Mouse (Mus musculus): ENCODE measurements around the gene Npas3.
"Not testable (repeated sequence)": the region's sequence is repeated elsewhere in the genome, so short reads cannot be mapped to it uniquely, and the experiment has no call there.

Npas3 gene

DNA sequence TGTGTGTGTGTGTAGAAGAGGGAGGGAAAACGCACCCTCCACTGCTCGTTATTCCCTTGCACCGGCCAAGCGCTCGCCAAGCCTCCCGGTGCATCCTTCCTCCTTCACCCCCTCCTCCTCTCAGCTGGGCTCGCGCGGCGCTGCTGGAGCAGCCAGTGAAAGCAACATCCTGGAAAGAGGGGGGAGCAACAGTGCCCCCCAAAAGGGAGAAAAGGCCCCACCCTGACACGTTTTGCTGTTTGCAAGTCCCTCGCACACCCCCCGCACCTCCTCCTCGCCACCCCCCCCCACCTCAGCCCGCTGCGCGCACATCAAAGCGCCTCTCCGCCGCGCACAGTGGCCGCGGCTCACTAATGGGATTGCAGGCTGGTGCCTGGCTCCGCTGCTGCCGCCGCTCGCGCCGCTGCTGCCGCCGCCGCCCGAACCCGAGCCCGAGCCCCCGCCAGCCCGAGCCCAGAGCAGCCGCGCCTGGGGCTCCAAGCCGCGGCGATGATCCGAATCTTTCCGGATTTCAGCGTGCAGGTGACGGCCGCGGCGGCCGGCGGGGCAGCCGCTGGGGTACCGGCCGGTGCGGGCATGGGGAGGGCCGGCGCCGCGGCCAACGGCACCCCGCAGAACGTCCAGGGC, at the start of gene Npas3:
TSS of gene Npas3 (plus strand) at position 577 of the 627 bp plus-strand sequence.
- DNase-seq (ENCODE audit: low spot score in 2 of 2) = no peak

DNA sequence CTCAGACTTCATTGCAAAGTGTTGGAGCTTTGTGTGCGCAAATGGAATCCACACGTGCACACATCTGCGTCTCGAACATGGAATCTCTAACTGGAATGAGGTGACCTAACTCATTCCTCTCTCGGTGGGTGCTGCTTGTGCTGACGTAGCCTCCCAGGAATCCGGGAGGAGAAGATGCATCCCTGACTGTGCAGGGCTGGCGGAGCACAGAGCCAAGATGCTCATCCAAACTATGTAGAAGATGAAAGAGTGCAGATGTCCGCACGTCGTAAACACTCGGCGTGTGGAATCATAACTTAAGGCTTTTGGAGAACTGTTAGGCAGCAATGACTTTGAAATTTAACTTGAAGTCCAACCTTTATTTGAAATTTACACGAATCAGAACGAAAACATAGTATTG, 31.3 kb upstream of the Npas3 start:
- no peak for DNase-seq (ENCODE audit: low spot score in 2 of 2)

DNA sequence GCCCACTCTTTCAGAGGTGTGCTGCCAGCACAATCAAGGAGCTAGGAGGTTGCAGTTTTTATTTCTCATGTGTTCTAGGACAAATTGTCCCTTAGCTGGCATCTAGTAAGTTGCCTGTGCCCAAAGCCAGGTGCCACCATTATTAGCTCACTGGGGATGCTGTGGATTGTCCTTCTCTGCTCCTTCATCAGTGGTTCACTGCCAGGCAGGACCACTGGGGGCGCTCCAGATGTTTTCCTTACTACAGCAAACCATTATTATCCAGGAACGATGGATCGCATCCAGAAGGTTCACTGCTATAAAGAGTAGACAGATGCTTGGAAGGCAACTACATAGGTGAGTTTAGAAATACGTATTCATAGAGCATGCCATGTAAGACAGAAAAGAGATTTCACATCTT, 25.7 kb upstream of the Npas3 start:
- no peak for DNase-seq (ENCODE audit: low spot score in 2 of 2)

DNA sequence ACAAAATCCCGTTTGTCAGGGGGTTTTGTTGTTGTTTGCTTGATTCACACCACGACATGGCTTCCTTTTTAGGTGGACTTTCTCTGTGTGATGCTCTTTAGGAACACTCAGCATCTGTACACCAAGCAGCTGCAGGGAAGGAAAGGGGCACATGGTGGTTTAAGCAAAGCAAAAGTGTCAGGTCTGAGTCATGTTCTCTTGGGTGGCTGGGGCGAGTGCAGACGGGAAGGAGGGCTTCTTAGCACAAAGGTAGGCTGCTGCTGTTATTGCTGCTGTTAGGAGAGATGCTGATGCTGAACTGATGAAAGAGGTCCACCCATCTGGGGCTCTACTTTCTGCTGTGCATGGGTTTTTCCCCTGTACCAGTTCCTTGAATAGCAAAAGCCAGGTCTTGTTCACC, 21.1 kb upstream of the Npas3 start:
- DNase-seq (ENCODE audit: low spot score in 2 of 2) = no peak

DNA sequence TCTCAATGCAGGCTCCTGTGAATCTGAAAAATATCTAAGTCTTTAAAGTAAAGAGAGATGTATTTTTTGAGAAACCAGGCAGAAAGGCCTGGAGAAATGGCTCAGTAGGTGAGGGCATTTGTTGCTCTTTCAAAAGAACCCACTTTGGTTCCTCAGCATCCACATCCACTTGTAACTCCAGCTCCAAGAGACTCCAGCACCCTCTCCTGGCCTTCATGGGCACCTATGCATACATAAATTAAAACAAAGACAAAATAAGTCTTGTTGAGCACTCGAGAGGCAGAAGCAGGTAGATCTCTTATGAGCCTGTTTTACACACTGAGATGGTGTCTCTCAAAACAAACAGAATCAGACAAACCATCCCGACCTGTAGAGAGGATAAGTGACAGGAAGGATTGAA, 19.1 kb upstream of the Npas3 start:
- DNase-seq (ENCODE audit: low spot score in 2 of 2) = no peak

DNA sequence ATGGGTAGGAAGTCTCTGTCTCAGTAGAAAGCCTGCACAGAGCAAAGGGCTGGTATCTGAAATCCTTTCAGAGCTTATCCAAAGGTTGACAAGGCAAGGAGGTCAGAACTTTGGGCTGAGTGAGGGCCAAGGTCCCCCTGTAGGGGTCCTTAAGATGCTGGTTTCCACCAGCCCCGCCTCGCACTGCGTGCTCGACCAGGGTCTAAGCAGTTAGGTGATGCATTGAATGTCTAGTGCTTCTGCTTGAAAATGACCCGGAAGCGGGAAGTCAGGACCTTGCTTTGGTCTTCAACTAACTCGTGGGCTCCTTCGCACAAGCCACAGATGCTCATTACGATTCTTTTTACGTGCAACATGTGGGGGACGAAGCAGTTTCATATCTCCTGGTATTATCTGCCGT, 2.3 kb upstream of the Npas3 start:
- DNase-seq (ENCODE audit: low spot score in 2 of 2) = no peak

- no peak for DNase-seq (ENCODE audit: low spot score in 2 of 2)
Measured at GRCm38 (mm10) chr12:53246581-53247490, 1.6 kb upstream of the Npas3 start.

- no peak for DNase-seq (ENCODE audit: low spot score in 2 of 2)
Measured at GRCm38 (mm10) chr12:53247491-53248035, 914 bp upstream of the Npas3 start.

- no peak for DNase-seq (ENCODE audit: low spot score in 2 of 2)
Measured at GRCm38 (mm10) chr12:53248796-53249195, 319 bp downstream of the Npas3 start.

- no peak for DNase-seq (ENCODE audit: low spot score in 2 of 2)
Measured at GRCm38 (mm10) chr12:53251701-53252181, 3.3 kb downstream of the Npas3 start.

GRCm38 (mm10) chr12:53252213-53252571, 3.7 kb downstream of the Npas3 start:
- DNase-seq (ENCODE audit: low spot score in 2 of 2) = no peak

DNA sequence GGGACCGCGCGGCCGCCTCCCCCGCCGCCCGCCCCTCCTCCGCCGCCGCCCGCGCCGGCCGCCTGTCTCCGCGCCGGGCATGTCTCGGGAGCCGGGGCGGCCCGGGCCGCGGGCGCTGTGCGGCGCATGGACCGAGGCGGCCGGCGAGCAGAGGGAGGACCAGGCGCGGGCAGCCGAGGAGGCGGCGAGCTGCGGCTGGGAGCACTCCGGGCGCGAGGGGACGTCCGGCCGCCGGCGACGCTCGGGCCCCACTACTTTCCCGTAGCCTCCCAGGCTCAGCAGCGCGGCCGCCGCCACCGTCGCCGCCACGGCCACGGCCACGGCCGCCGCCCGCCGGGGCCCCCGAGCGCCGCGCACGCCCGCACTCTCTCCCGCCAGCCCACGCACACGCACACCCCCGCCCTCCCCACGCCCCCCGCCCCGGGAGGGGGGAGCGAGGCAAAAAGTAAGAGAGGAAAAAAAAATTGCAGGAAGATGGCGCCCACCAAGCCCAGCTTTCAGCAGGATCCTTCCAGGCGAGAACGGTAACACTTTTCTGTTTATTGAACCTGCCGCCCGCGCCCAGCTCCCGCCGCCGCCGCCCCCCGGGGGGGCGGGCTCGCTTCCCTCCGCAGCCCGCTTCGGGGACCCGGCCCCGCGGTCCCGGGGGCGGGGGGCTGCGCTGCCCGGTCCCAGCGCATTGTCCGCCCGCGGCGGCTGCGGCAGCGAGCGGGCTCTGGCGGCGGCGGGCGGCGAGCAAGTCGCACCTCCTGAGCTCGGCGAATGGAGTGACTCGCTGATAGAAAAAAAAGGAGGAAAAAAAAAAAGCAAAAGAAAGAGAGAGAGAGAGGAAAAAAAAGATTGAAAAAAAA, 4.3 kb downstream of the Npas3 start:
- DNase-seq (ENCODE audit: low spot score in 2 of 2) = no peak

- no peak for DNase-seq (ENCODE audit: low spot score in 2 of 2)
Measured at GRCm38 (mm10) chr12:53253461-53254159, 5.1 kb downstream of the Npas3 start.

GRCm38 (mm10) chr12:53254160-53254480, 5.6 kb downstream of the Npas3 start:
- no peak for DNase-seq (ENCODE audit: low spot score in 2 of 2)

DNA sequence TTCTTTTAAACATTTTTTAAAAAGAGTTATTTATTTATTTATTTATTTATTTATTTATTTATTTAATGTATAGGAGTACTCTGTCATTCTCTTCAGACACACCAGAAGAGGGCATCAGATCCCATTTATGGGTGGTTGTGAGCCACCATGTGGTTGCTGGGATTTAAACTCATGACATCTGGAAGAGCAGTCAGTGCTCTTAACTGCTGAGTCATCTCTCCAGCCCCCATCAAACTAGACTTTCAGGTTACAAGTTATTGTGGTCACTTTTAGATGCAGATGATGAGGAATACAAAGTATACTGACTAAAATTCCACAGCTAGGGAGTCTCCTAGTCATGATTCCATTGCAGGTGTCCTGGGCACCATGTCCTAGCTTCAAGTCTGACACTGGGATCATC, 26.0 kb downstream of the Npas3 start:
- DNase-seq (ENCODE audit: low spot score in 2 of 2) = not testable (repeated sequence)

DNA sequence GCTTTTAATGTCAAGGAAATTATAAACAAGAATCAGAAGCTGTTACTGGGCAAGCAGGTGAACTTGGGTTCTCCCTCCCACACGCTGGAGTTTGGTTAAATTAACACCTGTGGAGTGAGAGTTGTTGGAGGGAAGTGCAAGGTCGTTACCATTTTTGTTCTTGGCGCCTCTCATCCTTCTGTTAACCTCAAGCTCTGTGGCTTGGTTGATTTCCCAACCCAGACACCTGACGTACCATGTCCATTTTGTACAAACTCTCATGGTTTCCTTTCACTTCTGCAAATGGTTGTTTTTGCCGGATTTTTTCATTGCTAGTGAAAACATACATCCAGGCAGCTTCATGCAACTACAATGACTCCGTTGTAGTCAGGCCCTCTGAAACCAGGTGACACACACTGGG, 28.9 kb downstream of the Npas3 start:
- DNase-seq (ENCODE audit: low spot score in 2 of 2) = no peak

DNA sequence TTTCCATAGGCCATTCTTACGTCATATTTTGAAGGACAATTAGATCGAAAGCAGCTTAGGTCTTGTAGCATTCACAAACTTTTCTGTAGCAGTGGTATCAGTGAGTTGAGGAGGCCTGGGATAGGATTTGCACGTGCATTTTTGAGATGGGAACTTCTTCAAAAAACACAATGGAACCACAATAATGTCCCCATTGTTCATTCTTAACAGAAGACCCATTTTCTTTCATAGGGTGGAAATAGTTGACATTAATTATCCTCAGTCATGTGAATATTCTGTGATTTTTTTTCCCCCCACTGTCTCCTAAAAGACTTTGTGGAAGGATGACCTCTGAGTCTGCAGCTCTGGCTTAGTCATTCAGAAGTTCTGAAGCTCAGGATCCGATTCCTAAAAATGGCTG, 41.9 kb downstream of the Npas3 start:
- no peak for DNase-seq (ENCODE audit: low spot score in 2 of 2)

GRCm38 (mm10) chr12:53290846-53291245, 42.4 kb downstream of the Npas3 start:
- no peak for DNase-seq (ENCODE audit: low spot score in 2 of 2)

GRCm38 (mm10) chr12:53292010-53292409, 43.5 kb downstream of the Npas3 start:
- no peak for DNase-seq (ENCODE audit: low spot score in 2 of 2)

- DNase-seq (ENCODE audit: low spot score in 2 of 2) = no peak
Measured at GRCm38 (mm10) chr12:53292508-53293300, 44.2 kb downstream of the Npas3 start.

DNA sequence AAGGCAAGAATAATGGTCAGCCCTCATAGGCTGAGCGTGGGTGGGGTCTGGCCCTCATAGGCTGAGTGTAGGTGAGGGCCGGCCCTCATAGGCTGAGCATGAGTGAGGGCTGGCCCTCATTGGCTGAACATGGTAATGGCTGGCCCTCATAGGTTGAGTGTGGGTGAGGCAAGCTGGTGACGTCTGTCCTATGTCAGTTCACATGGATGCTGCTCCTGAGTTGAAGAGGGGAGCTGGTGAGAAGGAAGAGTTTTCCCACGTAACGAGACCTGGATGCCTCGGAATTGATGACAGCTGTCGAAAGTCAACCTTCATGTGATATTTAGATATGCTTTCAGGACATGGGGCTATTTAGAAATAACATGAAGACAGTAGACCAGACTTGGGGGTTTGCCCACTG, 45.5 kb downstream of the Npas3 start:
- no peak for DNase-seq (ENCODE audit: low spot score in 2 of 2)

Measured in spleen, postnatal 36 days (tissue).